Mouse (Mus musculus): ENCODE measurements around the gene Vdac2. TPM values are rescaled to one million over a fixed set of nuclear protein-coding genes. Genes with fewer than 3 reads are reported as not detected.
A peak's percentile ranks its signal among the peaks of the same experiment; 100 is the strongest.

Vdac2 gene
- polyA plus RNA-seq, 1 experiment = 183 TPM

DNA sequence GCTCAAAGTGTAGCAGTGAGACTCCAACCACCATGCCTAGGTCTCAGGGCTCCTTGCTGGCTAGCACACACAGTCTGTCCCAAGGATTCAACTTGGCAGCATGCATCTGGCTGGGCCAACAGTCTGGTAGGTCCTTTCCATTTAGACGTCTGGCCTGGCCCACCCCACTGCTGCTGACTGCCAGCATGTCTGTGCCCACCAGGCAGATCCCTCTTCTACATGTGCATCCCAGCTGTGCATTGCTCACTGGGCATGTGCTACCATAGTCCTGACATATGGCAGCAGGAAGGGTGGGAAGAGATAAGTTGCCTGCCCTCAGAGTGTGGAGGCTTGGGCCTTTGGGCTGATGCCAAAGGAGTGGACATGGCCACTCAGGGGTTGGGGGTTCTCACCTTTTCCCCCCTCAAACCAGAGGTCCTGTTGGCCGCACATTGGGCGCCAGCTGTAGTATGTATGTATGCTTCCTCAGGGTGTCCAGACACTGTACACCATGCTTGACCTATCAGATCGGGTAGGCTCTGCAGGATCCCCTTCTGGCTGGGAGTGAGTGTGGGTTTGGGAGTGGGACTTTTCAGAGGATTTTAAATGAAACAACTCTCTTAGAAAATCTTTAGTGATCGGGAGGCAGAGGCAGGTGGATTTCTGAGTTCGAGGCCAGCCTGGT, 22.4 kb upstream of the Vdac2 start:
- Histone ChIP-seq H3K27ac (ENCODE audit: insufficient read depth, low read length) (no peak overlapping the region), H3K4me1 (ENCODE audit: control insufficient read depth, insufficient read depth, low read length) (no peaks in the 10 kb centered on the region), H3K4me3 (ENCODE audit: insufficient read depth, low read length) (no peak overlapping the region)
- TF ChIP-seq CTCF (IDR thresholded peaks at IDR 0.05; ENCODE audit: extremely low read depth, insufficient read depth, low read length) = no peak
- no peak for TF ChIP-seq POLR2A (IDR thresholded peaks at IDR 0.05; ENCODE audit: extremely low read depth, insufficient read depth, low read length)

DNA sequence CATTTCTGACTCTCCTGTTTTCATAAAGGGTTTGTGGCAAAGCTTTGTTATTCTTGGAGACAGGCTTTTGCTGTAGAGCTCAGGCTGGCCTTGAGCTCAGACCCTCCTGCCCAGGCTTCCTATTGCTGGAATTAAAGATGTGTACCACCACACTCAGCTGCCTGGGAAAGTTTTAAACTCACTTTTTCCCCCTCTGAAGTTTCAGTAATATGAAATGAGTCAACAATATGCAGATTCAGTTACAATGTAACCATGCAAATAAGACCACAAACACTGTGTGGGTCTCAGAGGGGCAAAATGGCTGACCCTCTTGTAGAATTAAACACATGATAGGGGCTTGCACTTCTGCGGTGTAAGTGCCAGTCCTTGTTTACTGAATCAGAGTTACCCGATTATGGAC, 18.8 kb upstream of the Vdac2 start:
- TF ChIP-seq CTCF (IDR thresholded peaks at IDR 0.05; ENCODE audit: extremely low read depth, insufficient read depth, low read length) = no peak
- no peak for TF ChIP-seq POLR2A (IDR thresholded peaks at IDR 0.05; ENCODE audit: extremely low read depth, insufficient read depth, low read length)
- Histone ChIP-seq H3K27ac (ENCODE audit: insufficient read depth, low read length) (no peak overlapping the region), H3K4me3 (ENCODE audit: insufficient read depth, low read length) (no peak overlapping the region), H3K4me1 (ENCODE audit: control insufficient read depth, insufficient read depth, low read length) (no peaks in the 10 kb centered on the region)

DNA sequence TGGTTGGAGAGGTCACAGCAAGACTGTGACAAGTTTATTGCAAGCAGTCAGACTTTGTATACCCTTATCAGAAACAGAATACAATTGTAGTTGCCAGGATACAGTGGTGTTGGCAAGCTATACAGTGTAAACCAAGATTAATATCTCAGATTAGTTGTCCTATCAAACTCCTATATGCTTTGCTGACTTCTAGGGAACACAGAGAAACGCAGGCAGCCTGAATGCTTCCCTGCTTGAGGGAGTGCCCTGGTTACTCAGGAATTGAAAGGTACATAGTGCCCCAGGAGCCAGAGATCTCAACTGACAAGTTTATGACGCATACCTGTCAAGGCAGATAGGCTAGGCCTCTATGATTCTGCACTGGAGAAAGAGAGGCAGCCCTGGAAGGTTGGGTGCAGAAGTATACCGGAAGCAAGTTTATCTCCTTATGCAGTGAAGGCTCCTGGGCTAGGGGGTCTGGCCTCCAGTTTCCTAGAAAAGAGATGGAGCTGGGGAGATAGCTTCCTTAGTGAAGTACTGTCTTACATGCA, 18.3 kb upstream of the Vdac2 start:
- Histone ChIP-seq H3K27ac (ENCODE audit: insufficient read depth, low read length) (no peak overlapping the region), H3K4me1 (ENCODE audit: control insufficient read depth, insufficient read depth, low read length) (no peaks in the 10 kb centered on the region), H3K4me3 (ENCODE audit: insufficient read depth, low read length) (no peak overlapping the region)
- TF ChIP-seq CTCF (IDR thresholded peaks at IDR 0.05; ENCODE audit: extremely low read depth, insufficient read depth, low read length) = no peak
- no peak for TF ChIP-seq POLR2A (IDR thresholded peaks at IDR 0.05; ENCODE audit: extremely low read depth, insufficient read depth, low read length)

DNA sequence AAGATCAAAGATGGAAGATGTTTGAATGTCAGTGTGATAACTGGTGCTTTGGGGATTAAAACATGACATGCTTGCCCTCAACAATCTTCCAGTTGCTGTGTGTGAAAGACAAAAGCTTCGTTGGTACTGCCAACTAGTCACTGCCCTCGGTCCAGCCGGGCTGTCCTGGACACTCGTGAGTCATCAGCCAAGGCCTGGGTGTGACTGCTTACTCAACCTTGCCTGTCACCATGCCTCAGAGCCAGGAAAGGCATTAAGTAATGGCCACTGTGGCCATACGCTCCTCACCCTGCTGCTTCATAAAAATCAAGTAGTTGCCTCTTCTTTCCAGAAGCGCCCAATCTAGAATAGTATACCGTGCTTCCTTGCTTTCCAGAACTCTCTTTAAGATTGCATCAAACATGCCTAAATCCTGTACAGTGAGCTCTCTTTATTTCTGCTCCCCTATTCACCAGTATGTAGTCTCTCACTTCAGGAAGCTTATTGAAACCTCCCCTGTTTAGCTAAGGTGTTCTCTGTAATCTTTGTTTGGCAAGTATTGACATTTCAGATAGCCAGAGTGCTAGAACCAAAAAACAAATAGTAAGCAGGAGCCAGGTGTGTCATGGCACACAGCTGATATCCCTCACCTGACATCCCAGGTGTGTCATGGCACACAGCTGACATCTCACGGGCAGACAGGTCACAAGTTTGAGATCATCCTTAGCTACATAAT, 16.7 kb upstream of the Vdac2 start:
- no peaks in the 10 kb centered on the region for H3K4me1 ChIP-seq (ENCODE audit: control insufficient read depth, insufficient read depth, low read length)
- no peak overlapping the region for H3K4me3 ChIP-seq (ENCODE audit: insufficient read depth, low read length)
- no peak overlapping the region for H3K27ac ChIP-seq (ENCODE audit: insufficient read depth, low read length)
- TF ChIP-seq POLR2A (IDR thresholded peaks at IDR 0.05; ENCODE audit: extremely low read depth, insufficient read depth, low read length) = no peak
- TF ChIP-seq CTCF (IDR thresholded peaks at IDR 0.05; ENCODE audit: extremely low read depth, insufficient read depth, low read length) = no peak

DNA sequence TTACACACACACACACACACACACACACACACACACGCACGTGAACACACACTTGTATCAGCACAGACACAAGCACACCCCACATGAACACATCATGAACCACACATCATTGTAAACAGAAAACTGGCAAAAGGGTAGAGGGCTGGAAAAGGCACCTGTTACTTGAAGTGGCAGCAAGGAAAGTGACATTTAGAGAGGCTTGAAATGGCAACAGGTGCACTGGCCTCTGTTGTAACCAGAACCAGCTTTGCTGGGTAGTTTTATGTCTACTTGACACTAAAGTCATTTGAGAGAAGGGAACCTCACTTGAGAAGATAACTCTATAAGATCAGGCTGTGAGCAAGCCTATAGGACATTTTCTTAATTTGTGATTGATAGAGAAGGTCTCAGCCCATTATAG, 15.6 kb upstream of the Vdac2 start:
- Histone ChIP-seq H3K4me3 (ENCODE audit: insufficient read depth, low read length) (no peak overlapping the region), H3K27ac (ENCODE audit: insufficient read depth, low read length) (no peak overlapping the region), H3K4me1 (ENCODE audit: control insufficient read depth, insufficient read depth, low read length) (no peaks in the 10 kb centered on the region)
- TF ChIP-seq CTCF (IDR thresholded peaks at IDR 0.05; ENCODE audit: extremely low read depth, insufficient read depth, low read length) = no peak
- TF ChIP-seq POLR2A (IDR thresholded peaks at IDR 0.05; ENCODE audit: extremely low read depth, insufficient read depth, low read length) = no peak

DNA sequence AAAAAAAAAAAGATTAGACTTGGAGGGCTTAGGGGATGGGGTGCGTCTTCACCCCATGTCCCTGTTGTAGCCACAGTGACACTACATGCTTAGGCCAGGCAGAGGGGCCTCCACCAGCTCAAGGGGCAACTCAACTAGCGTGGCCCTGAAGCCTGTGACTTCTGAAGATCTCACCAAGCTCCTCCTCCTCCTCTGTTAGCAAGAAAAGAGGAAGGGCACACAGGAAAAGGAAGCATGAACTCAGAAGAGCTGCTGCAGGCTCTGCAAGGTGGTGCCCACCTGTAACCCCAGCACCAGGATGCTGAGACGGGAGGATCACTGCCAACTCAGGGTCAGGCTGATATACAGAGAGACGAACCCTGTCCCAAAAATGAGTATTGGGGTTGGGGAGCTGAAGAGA, 13.7 kb upstream of the Vdac2 start:
- H3K4me3 ChIP-seq (ENCODE audit: insufficient read depth, low read length) = no peak overlapping the region
- no peaks in the 10 kb centered on the region for H3K4me1 ChIP-seq (ENCODE audit: control insufficient read depth, insufficient read depth, low read length)
- TF ChIP-seq POLR2A (IDR thresholded peaks at IDR 0.05; ENCODE audit: extremely low read depth, insufficient read depth, low read length) (no peak), CTCF (IDR thresholded peaks at IDR 0.05; ENCODE audit: extremely low read depth, insufficient read depth, low read length) (no peak)
- H3K27ac ChIP-seq (ENCODE audit: insufficient read depth, low read length) = no peak overlapping the region

DNA sequence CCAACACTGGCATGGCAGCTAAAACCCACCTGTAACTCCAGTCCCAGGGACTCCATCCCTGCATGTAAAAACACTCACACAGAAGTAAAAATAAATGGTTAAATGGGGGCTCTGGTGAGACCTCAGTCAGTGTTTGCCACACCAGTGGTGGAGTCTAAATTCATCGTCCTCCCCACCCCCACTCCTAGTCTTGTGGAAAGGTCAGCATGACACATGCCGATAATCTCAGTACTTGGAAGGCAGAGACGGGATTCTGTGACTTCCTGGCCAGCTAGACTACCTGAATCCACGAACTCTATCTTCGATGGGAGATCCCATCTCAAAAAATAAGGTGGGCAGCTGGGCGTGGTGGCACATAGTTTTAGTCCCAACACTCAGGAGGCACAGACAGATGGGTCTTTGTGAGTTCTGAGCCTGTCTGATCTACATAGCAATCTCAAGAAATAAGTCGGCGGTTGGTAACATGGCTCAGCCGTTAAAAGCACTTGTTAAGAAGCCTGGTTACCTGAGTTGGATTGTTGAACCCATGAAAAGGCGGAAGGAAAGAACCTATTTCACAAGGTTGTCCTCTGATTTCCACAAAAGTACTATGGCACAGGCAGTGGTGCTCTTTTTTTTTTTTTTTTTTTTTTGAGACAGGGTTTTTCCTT, 13.2 kb upstream of the Vdac2 start:
- no peaks in the 10 kb centered on the region for H3K4me1 ChIP-seq (ENCODE audit: control insufficient read depth, insufficient read depth, low read length)
- TF ChIP-seq POLR2A (IDR thresholded peaks at IDR 0.05; ENCODE audit: extremely low read depth, insufficient read depth, low read length) (no peak), CTCF (IDR thresholded peaks at IDR 0.05; ENCODE audit: extremely low read depth, insufficient read depth, low read length) (no peak)
- H3K27ac ChIP-seq (ENCODE audit: insufficient read depth, low read length) = no peak overlapping the region
- no peak overlapping the region for H3K4me3 ChIP-seq (ENCODE audit: insufficient read depth, low read length)

DNA sequence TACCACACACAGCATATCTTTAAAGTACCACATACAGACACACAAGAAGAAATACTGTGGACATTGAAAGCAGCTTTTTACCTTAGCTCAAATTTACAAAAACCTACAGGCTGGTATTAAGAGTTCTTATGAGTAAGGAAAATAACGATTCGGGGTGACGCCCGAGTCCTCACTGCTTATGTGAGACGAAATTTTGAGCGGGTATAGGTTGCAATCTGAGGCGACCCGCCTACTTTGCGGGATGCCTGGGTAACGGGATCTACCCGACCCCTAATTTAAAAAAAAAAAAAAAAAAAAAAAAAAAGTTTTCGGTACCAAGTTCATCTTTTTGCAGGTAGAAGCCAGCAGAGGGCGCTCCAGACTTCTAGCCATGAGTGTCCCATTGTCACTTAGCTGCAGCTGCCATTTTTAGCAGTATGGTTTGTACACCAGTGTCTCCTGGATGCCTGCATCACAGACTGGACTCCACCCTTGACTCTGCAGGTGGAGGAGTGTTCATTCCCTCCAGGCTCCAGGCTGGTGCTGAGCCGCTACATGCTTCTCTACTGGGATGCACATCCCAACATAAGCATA, 12.4 kb upstream of the Vdac2 start:
- TF ChIP-seq POLR2A (IDR thresholded peaks at IDR 0.05; ENCODE audit: extremely low read depth, insufficient read depth, low read length) (no peak), CTCF (IDR thresholded peaks at IDR 0.05; ENCODE audit: extremely low read depth, insufficient read depth, low read length) (peak; percentile 57)
- Histone ChIP-seq H3K4me3 (ENCODE audit: insufficient read depth, low read length) (no peak overlapping the region), H3K4me1 (ENCODE audit: control insufficient read depth, insufficient read depth, low read length) (no peaks in the 10 kb centered on the region), H3K27ac (ENCODE audit: insufficient read depth, low read length) (no peak overlapping the region)

DNA sequence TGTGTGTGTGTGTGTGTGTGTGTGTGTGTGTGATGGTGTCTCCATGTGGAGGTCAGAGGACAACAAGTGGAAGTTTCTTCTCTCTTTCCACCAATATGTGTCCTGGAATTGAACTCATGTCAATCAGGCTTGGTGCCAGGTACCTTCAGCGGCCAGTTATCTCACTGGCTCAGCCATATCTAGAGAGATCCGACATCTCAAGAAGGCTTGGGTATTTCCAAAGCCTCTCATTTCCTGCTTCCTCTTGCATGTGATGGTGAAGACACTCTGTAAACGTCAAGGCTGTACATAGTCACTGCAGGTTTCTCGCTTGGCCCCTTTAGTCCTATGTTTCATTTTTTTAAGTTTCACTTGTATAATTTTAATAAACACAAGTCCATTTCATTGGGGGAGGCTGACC, 11.8 kb upstream of the Vdac2 start:
- H3K4me3 ChIP-seq (ENCODE audit: insufficient read depth, low read length) = no peak overlapping the region
- no peak overlapping the region for H3K27ac ChIP-seq (ENCODE audit: insufficient read depth, low read length)
- no peaks in the 10 kb centered on the region for H3K4me1 ChIP-seq (ENCODE audit: control insufficient read depth, insufficient read depth, low read length)
- TF ChIP-seq CTCF (IDR thresholded peaks at IDR 0.05; ENCODE audit: extremely low read depth, insufficient read depth, low read length) = no peak
- TF ChIP-seq POLR2A (IDR thresholded peaks at IDR 0.05; ENCODE audit: extremely low read depth, insufficient read depth, low read length) = no peak
